Mouse (Mus musculus): ENCODE results near the gene Nxf1. TPM values are rescaled to one million over a fixed set of nuclear protein-coding genes. Genes with fewer than 3 reads are reported as not detected.

Nxf1 gene
- total and polyA plus RNA-seq, 3 experiments, result 122 to 296 (median 231) TPM

GRCm38 (mm10) chr19:8735389-8736159 lies 21.3 kb upstream of the Nxf1 start, which contains the start of gene Wdr74 (continued):
- TF ChIP-seq MYB (IDR thresholded peaks at IDR 0.05; ENCODE audit: low read depth, low read length) (peak; percentile 57; the same call in 1 of the 2 replicates), ZKSCAN1 (IDR thresholded peaks at IDR 0.05; ENCODE audit: low read depth, low read length) (no peak), ETS1 (IDR thresholded peaks at IDR 0.05; ENCODE audit: low read depth, low read length) (peak; percentile 37; the same call in 1 of the 2 replicates), JUND (IDR thresholded peaks at IDR 0.05; ENCODE audit: low read depth, low read length) (0 out of 2 replicates have a peak, but pooled peaks have one; percentile 57)

- peaks cover 19% of the 10 kb centered on the region for H3K79me2 ChIP-seq (ENCODE audit: control insufficient read depth, insufficient read depth, low read length, poor library complexity)
- no peak for TF ChIP-seq NELFE (IDR thresholded peaks at IDR 0.05; ENCODE audit: low read depth, low read length)
- no peak for TF ChIP-seq ZC3H11A (IDR thresholded peaks at IDR 0.05; ENCODE audit: low read depth, low read length)
- TF ChIP-seq ETS1 (IDR thresholded peaks at IDR 0.05; ENCODE audit: low read depth, low read length), result no peak
- TF ChIP-seq GABPA (IDR thresholded peaks at IDR 0.05; ENCODE audit: low read depth, low read length), result no peak
- TF ChIP-seq ZNF384 (IDR thresholded peaks at IDR 0.05; ENCODE audit: low read depth, low read length), result no peak
- TF ChIP-seq ZKSCAN1 (IDR thresholded peaks at IDR 0.05; ENCODE audit: low read depth, low read length), result no peak
- no peak for TF ChIP-seq MAX (IDR thresholded peaks at IDR 0.05; ENCODE audit: low read length)
- no peak for TF ChIP-seq ELF1 (IDR thresholded peaks at IDR 0.05; ENCODE audit: low read depth, low read length)
- TF ChIP-seq NRF1 (IDR thresholded peaks at IDR 0.05; ENCODE audit: insufficient read depth, low read depth, low read length, poor library complexity, severe bottlenecking), result no peak
- no peak for TF ChIP-seq CTCF (IDR thresholded peaks at IDR 0.05 in 2 of 3, conservative IDR thresholded peaks at IDR 0.05 in 1 of 3; ENCODE audit: control insufficient read depth in 1 of 3, insufficient read depth in 1 of 3, low read depth in 2 of 3, low read length in 3 of 3, poor library complexity in 1 of 3, severe bottlenecking in 1 of 3)
- no peak for DNase-seq (ENCODE audit: low read depth, low spot score)
- no peaks in the 10 kb centered on the region for H3K27me3 ChIP-seq (ENCODE audit: control insufficient read depth in 1 of 2, insufficient read depth in 2 of 2, low read length in 2 of 2)
- peak overlapping the region; percentile 83 for H3K9ac ChIP-seq (ENCODE audit: control insufficient read depth, low read depth, low read length, poor library complexity, severe bottlenecking)
- peaks cover 7 to 16% of the 10 kb centered on the region in 2 experiments for H3K36me3 ChIP-seq (ENCODE audit: control insufficient read depth in 1 of 2, insufficient read depth in 2 of 2, low read length in 2 of 2)
- no peaks in the 10 kb centered on the region for H3K9me3 ChIP-seq (replicated peaks; ENCODE audit: insufficient read depth, low read length)
- H3K4me3 ChIP-seq (ENCODE audit: control insufficient read depth in 1 of 2, insufficient read depth in 1 of 2, low read depth in 2 of 2, low read length in 2 of 2), result peak overlapping the region; percentile 81 to 90
- peak overlapping the region; percentile 53; the same call in 1 of the 2 replicates for H3K27ac ChIP-seq (ENCODE audit: control insufficient read depth, low read depth, low read length)
- peaks cover 7 to 12% of the 10 kb centered on the region in 2 experiments for H3K4me1 ChIP-seq (ENCODE audit: control insufficient read depth in 1 of 2, insufficient read depth in 2 of 2, low read length in 2 of 2)
These were observed 20.8 kb upstream of the Nxf1 start for GRCm38 (mm10) chr19:8736160-8736467.

GRCm38 (mm10) chr19:8738911-8739310 lies 18.0 kb upstream of the Nxf1 start:
- Histone ChIP-seq H3K27me3 (ENCODE audit: control insufficient read depth in 1 of 2, insufficient read depth in 2 of 2, low read length in 2 of 2) (no peaks in the 10 kb centered on the region), H3K9ac (ENCODE audit: control insufficient read depth, low read depth, low read length, poor library complexity, severe bottlenecking) (no peak overlapping the region), H3K4me3 (ENCODE audit: control insufficient read depth in 1 of 2, insufficient read depth in 1 of 2, low read depth in 2 of 2, low read length in 2 of 2) (no peak overlapping the region), H3K4me1 (ENCODE audit: control insufficient read depth in 1 of 2, insufficient read depth in 2 of 2, low read length in 2 of 2) (peaks cover 10 to 16% of the 10 kb centered on the region in 2 experiments), H3K36me3 (ENCODE audit: control insufficient read depth in 1 of 2, insufficient read depth in 2 of 2, low read length in 2 of 2) (peaks cover 13 to 19% of the 10 kb centered on the region in 2 experiments), H3K27ac (ENCODE audit: control insufficient read depth, low read depth, low read length) (no peak overlapping the region), H3K9me3 (replicated peaks; ENCODE audit: insufficient read depth, low read length) (no peaks in the 10 kb centered on the region), H3K79me2 (ENCODE audit: control insufficient read depth, insufficient read depth, low read length, poor library complexity) (peaks cover 29% of the 10 kb centered on the region)
- DNase-seq (ENCODE audit: low read depth, low spot score), result no peak
- TF ChIP-seq NRF1 (IDR thresholded peaks at IDR 0.05; ENCODE audit: insufficient read depth, low read depth, low read length, poor library complexity, severe bottlenecking) (no peak), BHLHE40 (IDR thresholded peaks at IDR 0.05; ENCODE audit: borderline replicate concordance, low read depth, low read length) (no peak), E2F4 (IDR thresholded peaks at IDR 0.05; ENCODE audit: borderline replicate concordance, low read depth, low read length) (no peak), UBTF (IDR thresholded peaks at IDR 0.05; ENCODE audit: borderline replicate concordance, insufficient read depth, low read depth, low read length) (no peak), TAL1 (IDR thresholded peaks at IDR 0.05; ENCODE audit: low read length) (no peak), MYC (IDR thresholded peaks at IDR 0.05; ENCODE audit: low read depth, low read length) (no peak), GABPA (IDR thresholded peaks at IDR 0.05; ENCODE audit: low read depth, low read length) (no peak), MXI1 (IDR thresholded peaks at IDR 0.05; ENCODE audit: low read depth, low read length) (no peak), POLR2AphosphoS2 (IDR thresholded peaks at IDR 0.05; ENCODE audit: low read length) (no peak), ELF1 (IDR thresholded peaks at IDR 0.05; ENCODE audit: low read depth, low read length) (no peak), MEF2A (IDR thresholded peaks at IDR 0.05; ENCODE audit: extremely low read depth, insufficient replicate concordance, low read depth, low read length, poor library complexity, severe bottlenecking) (no peak), CTCF (IDR thresholded peaks at IDR 0.05 in 2 of 3, conservative IDR thresholded peaks at IDR 0.05 in 1 of 3; ENCODE audit: control insufficient read depth in 1 of 3, insufficient read depth in 1 of 3, low read depth in 2 of 3, low read length in 3 of 3, poor library complexity in 1 of 3, severe bottlenecking in 1 of 3) (no peak), MAZ (IDR thresholded peaks at IDR 0.05; ENCODE audit: low read depth, low read length) (no peak), ZMIZ1 (IDR thresholded peaks at IDR 0.05; ENCODE audit: low read depth, low read length) (no peak), ETS1 (IDR thresholded peaks at IDR 0.05; ENCODE audit: low read depth, low read length) (no peak), POLR2A (IDR thresholded peaks at IDR 0.05; ENCODE audit: control insufficient read depth in 1 of 2, insufficient read depth in 1 of 2, low read depth in 1 of 2, low read length in 2 of 2, poor library complexity in 1 of 2) (no peak), TBP (IDR thresholded peaks at IDR 0.05; ENCODE audit: low read depth, low read length) (no peak), CHD1 (IDR thresholded peaks at IDR 0.05; ENCODE audit: low read depth, low read length) (no peak), MAFK (IDR thresholded peaks at IDR 0.05; ENCODE audit: borderline replicate concordance, low read depth, low read length) (no peak)

Data from MEL (cell line).